Mouse (Mus musculus) myocyte (in vitro differentiated cells): ENCODE measurements around the gene Col4a1.

Experiments used
- CEBPB ChIP-seq: IDR thresholded peaks from 2 replicates; pipeline ENCODE4 v1.6.1; 2011; ENCODE audit warnings: mild to moderate bottlenecking, moderate library complexity; ENCODE audit not compliant: poor library complexity, insufficient read depth, severe bottlenecking
- E2F4 ChIP-seq: IDR thresholded peaks from one replicate; pipeline ENCODE4 v1.6.1; 2011; ENCODE audit warnings: mild to moderate bottlenecking, control low read depth, moderate library complexity; ENCODE audit not compliant: insufficient read depth
- MAX ChIP-seq: IDR thresholded peaks from one replicate; pipeline ENCODE4 v1.6.1; 2011; ENCODE audit warnings: low read depth, mild to moderate bottlenecking, control low read depth
- POLR2A ChIP-seq: IDR thresholded peaks from one replicate; pipeline ENCODE4 v1.6.1; 2011; ENCODE audit warnings: low read depth, mild to moderate bottlenecking, control low read depth, moderate library complexity; ENCODE audit not compliant: insufficient read length
- TCF12 ChIP-seq: IDR thresholded peaks from one replicate; pipeline ENCODE4 v1.6.1; 2011; ENCODE audit warnings: mild to moderate bottlenecking, control low read depth; ENCODE audit not compliant: poor library complexity, insufficient read depth, severe bottlenecking
- USF1 ChIP-seq: IDR thresholded peaks from one replicate; pipeline ENCODE4 v1.6.1; 2011; ENCODE audit warnings: low read depth, mild to moderate bottlenecking, control low read depth, moderate library complexity

DNA sequence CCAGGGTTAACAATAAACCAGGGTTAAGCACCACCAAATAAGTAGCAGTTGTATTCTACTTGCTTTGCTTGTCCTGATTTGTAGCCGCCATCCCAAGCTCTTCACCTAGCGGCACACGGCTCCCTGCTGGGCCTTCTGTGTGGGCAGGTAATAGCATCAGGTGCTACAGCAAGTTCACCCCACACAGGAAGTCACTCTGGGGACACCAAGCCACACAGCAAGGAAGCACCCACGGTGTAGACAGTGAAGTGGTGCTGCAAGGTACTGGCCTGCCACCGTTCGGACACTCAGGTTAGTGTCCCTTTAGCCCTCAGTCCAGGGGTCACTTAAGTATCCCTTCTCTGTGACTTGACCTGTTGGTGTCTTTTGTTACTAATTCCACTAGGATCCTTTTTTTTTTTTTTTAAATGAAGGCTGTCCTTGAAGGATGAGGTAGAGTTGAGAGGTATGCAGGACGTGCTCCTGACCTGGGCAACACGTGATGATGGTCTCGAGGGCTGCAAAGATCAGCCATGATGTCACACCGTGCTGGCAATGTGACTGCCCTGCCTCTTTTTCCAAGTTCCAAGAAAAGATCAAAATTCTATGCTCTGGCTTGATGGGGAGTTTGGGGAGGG lies 57.6 kb downstream of the Col4a1 start:
- TF ChIP-seq TCF12 (no peak), CEBPB (no peak), MAX (no peak), POLR2A (no peak), E2F4 (no peak), USF1 (no peak)
